Mouse (Mus musculus) adipocyte (in vitro differentiated cells): ENCODE results near the gene Nebl.
"Not testable (repeated sequence)": the region's sequence is repeated elsewhere in the genome, so short reads cannot be mapped to it uniquely, and the experiment has no call there.

Experiments used
- DNase-seq: peaks from one replicate; pipeline ENCODE4 v3.0.0-alpha.2; 2016; ENCODE audit warnings: low spot score

Nebl gene

DNA sequence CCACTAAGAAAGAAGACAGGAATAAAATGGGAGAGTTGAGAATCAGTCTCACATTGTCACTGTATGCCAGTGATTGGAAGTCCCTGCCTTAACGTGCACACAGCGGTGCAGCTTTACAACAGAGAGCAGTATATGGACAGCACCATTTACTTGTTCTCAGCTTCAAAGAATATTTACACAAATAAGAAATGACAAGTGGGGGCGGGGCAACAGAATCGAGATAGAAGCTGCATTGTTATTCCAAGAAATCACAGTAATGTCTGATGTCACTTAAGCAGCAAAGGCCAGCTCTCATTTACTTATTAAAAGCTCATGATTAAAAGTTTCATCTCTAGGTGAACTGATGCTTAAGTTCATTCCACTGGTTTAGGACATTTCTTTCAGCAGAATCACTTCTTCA, 328.8 kb downstream of the Nebl start:
- no peak for DNase-seq

DNA sequence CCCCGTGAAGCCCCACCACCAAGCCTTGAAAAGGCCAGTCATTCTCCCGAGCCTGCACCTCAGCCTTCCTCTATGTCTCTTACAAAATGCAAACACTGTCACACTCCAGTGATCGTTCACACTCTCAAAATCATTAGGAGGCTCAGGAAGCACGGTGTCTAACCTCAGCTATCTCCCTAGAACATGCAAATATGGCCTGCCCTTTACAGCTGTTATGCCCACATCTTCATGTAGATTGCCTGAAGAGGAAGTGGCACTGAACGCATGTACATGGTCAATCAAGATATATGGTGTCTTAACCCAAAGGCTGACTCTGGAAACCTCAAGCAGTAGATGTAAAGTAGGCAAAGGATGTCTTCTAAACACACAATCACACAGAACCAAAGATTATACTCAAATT, 335.0 kb downstream of the Nebl start:
- DNase-seq, result no peak

DNA sequence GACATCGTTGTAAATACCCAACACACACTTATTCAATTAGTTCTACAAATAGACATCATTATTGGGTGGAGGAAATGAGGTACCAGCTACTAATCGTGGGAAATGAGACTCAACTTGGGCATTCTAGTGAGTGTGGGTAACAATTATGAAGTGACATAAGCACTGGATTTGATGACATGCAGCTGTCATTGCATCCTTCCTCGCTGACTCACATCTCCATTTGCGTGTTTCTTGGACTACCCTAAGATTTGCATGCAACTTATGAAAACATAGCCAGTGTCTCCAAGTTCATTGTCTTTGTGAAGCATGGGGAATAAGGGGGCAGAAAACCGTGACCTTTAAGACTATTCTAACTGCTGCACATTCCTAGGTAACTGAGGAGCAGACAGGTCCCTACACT, 339.9 kb downstream of the Nebl start:
- DNase-seq, result no peak

DNA sequence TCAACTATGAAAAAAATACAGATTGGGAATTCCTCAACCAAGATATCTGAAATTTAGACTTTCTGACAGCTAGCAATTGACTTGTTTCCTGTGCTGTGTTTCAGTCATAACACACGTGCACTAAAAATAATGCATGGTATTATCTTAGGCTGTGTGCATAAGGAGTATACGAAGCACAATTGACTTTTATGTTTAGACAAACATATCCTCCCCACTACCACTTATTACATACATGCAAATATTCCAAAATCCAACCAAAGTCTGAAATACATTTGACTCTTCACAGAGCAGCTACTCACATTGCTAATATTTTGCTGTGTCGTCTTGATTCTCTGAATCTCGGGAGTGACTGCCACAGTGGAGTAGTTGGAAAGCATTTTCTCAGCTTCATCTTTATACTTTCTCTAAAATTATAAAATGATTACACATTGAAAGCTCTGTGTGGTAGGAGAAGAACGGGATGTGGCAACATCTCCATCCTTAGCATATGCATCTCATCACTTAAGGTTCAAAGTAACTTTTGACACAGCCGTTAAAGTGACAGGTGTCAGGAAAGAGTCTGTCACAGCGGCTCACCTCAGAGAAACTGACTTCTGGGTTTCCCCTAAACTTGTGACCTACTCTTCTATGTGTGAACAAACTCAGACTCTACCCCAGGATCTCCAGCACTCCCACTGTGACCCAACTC, 340.6 kb downstream of the Nebl start:
- DNase-seq, result no peak

GRCm38 (mm10) chr2:17389886-17390285, 341.4 kb downstream of the Nebl start:
- no peak for DNase-seq

GRCm38 (mm10) chr2:17389379-17389778, 341.9 kb downstream of the Nebl start:
- DNase-seq, result no peak

GRCm38 (mm10) chr2:17382227-17382626, 349.0 kb downstream of the Nebl start:
- DNase-seq, result no peak

DNA sequence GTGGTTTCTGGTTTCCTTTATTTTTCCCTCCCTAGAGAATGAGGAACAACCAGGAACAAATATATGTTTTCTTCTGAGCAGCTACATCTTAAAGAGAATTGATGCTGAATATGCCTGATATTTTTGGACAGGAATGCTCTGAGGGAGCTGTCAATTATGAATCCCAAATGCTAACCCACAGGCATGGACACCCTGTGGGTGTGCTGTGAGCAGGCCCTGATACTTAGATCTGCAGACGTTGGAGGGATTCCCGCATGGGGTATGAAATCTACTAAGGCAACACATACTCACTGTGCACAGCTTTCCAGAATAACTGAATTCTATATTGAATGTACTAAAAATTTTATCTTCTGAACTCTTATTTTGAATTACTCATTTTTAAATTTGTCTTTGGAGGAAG, 355.3 kb downstream of the Nebl start:
- DNase-seq, result no peak

DNA sequence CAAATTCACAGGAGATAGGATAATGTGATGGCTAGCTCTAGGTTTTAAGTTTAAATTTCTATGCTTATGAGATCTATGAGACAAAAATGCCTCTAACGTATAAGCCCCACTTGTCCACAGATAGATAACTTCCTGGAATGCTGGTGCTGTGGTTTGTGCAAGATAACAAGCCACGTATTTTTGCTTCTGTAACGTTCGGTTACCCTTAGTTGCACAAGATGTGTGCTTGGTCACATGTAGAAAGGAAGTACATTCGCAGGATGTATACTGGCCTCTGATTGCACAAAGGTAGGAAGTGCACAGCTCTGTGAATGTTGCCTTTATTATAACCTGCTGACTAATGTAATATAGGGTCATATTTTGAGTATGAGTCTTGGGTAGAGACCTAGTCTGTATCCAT, 365.6 kb downstream of the Nebl start:
- DNase-seq, result no peak

- no peak for DNase-seq
Observed at GRCm38 (mm10) chr2:17364971-17365548, 366.2 kb downstream of the Nebl start.

- DNase-seq, result no peak
Observed at GRCm38 (mm10) chr2:17363337-17364216, 367.7 kb downstream of the Nebl start.

DNA sequence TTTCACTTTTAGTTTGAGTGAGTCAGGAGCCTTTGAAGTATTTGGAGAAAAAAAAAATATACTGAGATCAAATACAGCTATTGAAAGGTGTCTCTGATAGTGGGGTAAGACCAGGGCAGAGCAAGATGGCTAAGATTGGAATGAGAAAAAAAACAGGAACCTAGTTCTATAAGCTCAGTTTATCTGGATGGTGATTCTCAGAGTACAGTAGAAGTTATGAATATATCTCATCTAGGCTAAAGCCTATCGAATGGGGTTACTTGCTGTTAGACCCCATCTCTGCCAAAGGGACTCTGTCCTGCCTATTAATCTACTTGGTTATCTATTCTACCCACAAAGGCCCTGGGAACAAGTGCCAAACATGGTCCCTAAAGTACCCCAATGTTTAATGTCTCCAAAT, 369.1 kb downstream of the Nebl start:
- no peak for DNase-seq

DNA sequence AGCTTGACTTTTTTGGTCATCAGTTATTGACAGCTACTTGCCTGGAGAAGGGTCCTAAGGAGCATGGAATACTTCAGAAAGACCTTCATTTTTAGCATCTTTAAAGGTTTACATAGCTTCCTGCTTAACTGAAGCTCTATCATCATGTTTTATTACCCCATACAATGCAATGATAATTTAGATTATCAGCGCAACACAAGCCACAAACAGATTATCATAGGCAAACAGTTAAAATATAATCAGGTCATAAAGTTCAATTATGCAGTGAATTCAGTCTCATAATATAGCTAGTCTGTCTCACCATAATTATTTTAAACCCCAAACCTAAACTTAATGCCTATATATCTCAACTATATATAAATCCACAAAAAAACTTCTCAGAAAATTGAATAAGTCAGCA, 386.6 kb downstream of the Nebl start:
- no peak for DNase-seq

- no peak for DNase-seq
Observed at GRCm38 (mm10) chr2:17335451-17335850, 395.8 kb downstream of the Nebl start.

DNA sequence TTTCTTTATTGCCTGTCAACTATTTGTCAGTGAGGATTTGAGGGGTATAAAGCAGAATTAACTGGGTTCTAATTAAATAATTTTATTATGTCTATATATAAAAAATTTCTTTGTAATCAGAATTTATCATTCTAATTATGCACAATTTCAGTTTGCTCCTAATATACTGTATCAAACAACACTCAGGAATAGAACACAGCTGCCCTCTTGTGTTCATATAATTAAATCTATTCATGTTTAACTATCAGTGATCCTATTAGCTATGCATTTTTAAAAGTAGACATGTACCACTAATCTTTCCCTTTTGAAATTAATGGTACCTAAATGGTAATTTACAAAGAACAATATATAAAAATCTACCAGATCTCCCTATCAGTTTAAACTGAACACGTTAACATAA, 404.7 kb downstream of the Nebl start:
- no peak for DNase-seq

GRCm38 (mm10) chr2:17316850-17317249, 414.4 kb downstream of the Nebl start:
- DNase-seq, result no peak

GRCm38 (mm10) chr2:17301379-17301778, 429.9 kb downstream of the Nebl start:
- no peak for DNase-seq

- no peak for DNase-seq
Observed at GRCm38 (mm10) chr2:17297496-17297895, 433.8 kb downstream of the Nebl start.

DNA sequence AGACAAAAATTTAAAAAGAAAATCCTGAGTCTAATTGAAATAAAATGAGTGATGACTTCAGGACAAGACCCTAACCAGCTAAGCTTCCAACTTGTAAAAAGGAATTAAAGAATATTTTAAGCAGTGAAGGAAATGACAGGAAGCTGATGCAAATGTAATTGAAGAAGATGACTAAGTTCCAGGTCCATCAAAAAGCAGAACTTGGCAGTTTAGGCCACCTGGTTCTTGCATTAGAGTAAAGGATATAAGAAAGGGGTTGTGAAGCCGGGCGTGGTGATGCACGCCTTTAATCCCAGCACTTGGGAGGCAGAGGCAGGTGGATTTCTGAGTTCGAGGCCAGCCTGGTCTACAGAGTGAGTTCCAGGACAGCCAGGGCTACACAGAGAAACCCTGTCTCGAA, 436.0 kb downstream of the Nebl start:
- not testable (repeated sequence) for DNase-seq
